In the genomic region with DNA sequence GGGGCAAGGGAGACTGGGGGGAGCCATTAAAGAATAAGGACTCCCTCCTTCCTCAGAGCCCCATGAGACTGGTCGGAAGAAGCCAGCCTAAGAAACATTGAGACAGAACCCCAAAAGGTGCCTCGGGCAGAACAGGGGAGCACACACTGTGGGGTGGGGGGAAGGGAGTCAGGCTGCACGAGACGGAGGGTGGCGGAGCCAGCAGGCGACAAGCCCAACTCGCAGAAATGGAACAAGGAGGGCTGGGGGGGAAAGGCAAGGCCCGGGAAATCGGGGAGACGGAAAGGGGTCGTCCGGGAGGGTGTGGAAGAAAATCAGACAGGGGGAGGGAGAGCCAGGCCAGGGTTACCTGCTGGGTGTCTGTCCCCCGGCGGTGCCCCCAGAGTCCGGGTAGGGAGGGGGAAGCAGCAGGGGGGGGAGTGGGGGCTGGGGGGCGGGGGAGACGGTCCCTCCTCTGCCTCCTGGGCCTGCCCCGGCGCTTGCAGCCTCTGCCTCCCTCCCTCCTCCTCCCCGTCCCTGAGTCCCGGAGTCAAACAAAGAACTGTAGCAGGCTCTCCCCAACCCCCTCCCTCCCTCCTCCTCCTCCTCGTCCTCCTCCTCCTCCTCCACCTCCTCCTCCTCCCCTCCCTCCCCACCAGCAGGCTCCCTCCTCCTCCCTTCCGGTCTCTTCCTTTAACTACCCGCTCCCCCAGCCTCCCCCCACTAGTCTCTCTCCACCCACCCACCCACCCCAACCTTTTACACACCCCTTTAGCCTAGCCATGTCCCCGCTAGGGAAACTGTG, we compare ENCODE assay signal across 8 mouse cellular contexts. TPM values are rescaled to one million over a fixed set of nuclear protein-coding genes. Genes with fewer than 3 reads are reported as not detected.
A peak's percentile ranks its signal among the peaks of the same experiment; 100 is the strongest.
DNase-seq lines count a peak whose midpoint lies in the region; ATAC-seq and TF ChIP-seq lines count a peak whose summit lies in the region.

No protein-coding gene starts in this region.

- peak overlapping the region; percentile 99 for H3K4me2 ChIP-seq in heart, embryonic 13.5 days
- peak overlapping the region; percentile 95 for H3K4me2 ChIP-seq in kidney, postnatal 0 days (ENCODE audit: low read length)

- no peaks in the 10 kb centered on the region for H3K9me3 ChIP-seq in heart, embryonic 13.5 days
- no peaks in the 10 kb centered on the region for H3K9me3 ChIP-seq in kidney, postnatal 0 days (replicated peaks; ENCODE audit: low read length)

- no peak for ATAC-seq in heart, embryonic 13.5 days (ENCODE audit: extremely low read depth, insufficient number of reproducible peaks, low FRiP score, low TSS enrichment)
- no peak for ATAC-seq in kidney, postnatal 0 days (replicated peaks; ENCODE audit: low FRiP score, low read depth)
- no peak for ATAC-seq in monocyte, adult 5-6 weeks (replicated peaks; ENCODE audit: insufficient number of reproducible peaks, low FRiP score, low TSS enrichment, poor library complexity, severe bottlenecking)

- peak overlapping the region; percentile 99 for H3K27ac ChIP-seq in heart, embryonic 13.5 days (replicated peaks)
- H3K27ac ChIP-seq in kidney, postnatal 0 days, result peak overlapping the region; percentile 99
- H3K27ac ChIP-seq in macrophage, result peak overlapping the region; percentile 22

- no peak for TF ChIP-seq CTCF in kidney, postnatal 0 days (IDR thresholded peaks at IDR 0.05; ENCODE audit: low read depth)

- peaks cover 6% of the 10 kb centered on the region for H3K27me3 ChIP-seq in heart, embryonic 13.5 days (replicated peaks)
- no peaks in the 10 kb centered on the region for H3K27me3 ChIP-seq in kidney, postnatal 0 days (ENCODE audit: insufficient read depth, low read length)

- WGBS in heart, embryonic 13.5 days, result 0% methylated on average over 8 of the region's 25 CpGs
- WGBS in kidney, postnatal 0 days, result under 1% methylated on average over 14 of the region's 25 CpGs
- 23% methylated on average over 12 of the region's 25 CpGs for WGBS in macrophage (ENCODE audit: missing documents)

- peak overlapping the region; percentile 85 for H3K4me3 ChIP-seq in heart, embryonic 13.5 days
- peak overlapping the region; percentile 73 for H3K4me3 ChIP-seq in kidney, postnatal 0 days (replicated peaks; ENCODE audit: low read depth, low read length)
- peak overlapping the region; percentile 10; the same call in 1 of the 2 replicates for H3K4me3 ChIP-seq in macrophage (ENCODE audit: inconsistent target)

- H3K4me1 ChIP-seq in heart, embryonic 13.5 days, result peaks cover 80% of the 10 kb centered on the region
- H3K4me1 ChIP-seq in kidney, postnatal 0 days (replicated peaks; ENCODE audit: insufficient read depth, low read length), result peaks cover 45% of the 10 kb centered on the region

- H3K79me2 ChIP-seq in macrophage (ENCODE audit: inconsistent target), result no peaks in the 10 kb centered on the region

- peaks cover 11% of the 10 kb centered on the region for H3K36me3 ChIP-seq in heart, embryonic 13.5 days
- no peaks in the 10 kb centered on the region for H3K36me3 ChIP-seq in kidney, postnatal 0 days (ENCODE audit: insufficient read depth, low read length)
- H3K36me3 ChIP-seq in macrophage (ENCODE audit: inconsistent target), result no peaks in the 10 kb centered on the region

- H3K9ac ChIP-seq in heart, embryonic 13.5 days, result peak overlapping the region; percentile 98
- peak overlapping the region; percentile 90 for H3K9ac ChIP-seq in kidney, postnatal 0 days (ENCODE audit: low read depth, low read length)

- DNase-seq in 3T3-L1 (ENCODE audit: low read depth, low spot score), result peak; percentile 71
- peak; percentile 53 for DNase-seq in CD4-positive helper T cell, adult 2 months (ENCODE audit: low read depth, low spot score)
- peak; percentile 81 to 82 for DNase-seq in cerebellum, postnatal 14 days
- peak; percentile 86 for DNase-seq in kidney, postnatal 0 days (ENCODE audit: low spot score)
- DNase-seq in testis, postnatal 14 days (ENCODE audit: low spot score), result peak; percentile 81

RNA-seq across cellular contexts. Expression of a gene that starts 2.4 kb away (rescaled TPM):
- polyA plus RNA-seq in heart, embryonic 13.5 days (2015; fragmentation: Nextera tagmentation; extraction: Ambion mirVana), result 20.9 and 21.6 TPM in 2 replicates
- 23.2 and 26.8 TPM in 2 replicates for polyA plus RNA-seq in kidney, postnatal 0 days (2015; fragmentation: Nextera tagmentation; extraction: Ambion mirVana)
- total RNA-seq in macrophage (2018; cell fraction: chromatin; rRNA removed), result 100 to 1,000 TPM in 17 of 26 experiments, 10 to 100 TPM in 9; 22.8 to 979 (median 248) TPM
- total RNA-seq in macrophage (2018; cell fraction: cytosol; rRNA removed), result 100 to 1,000 TPM in 4 of 26 experiments, 10 to 100 TPM in 22; 10.2 to 238 (median 34.9) TPM
- 100 to 1,000 TPM in 14 of 26 experiments, 10 to 100 TPM in 12; 16.8 to 645 (median 137) TPM for total RNA-seq in macrophage (2018; cell fraction: nucleus; rRNA removed)
- polyA plus RNA-seq in macrophage (2018), result 4.5 to 15.0 TPM (median 11.0 TPM) in 3 replicates
- 14.3 to 27.5 TPM (median 16.8 TPM) in 3 replicates for total RNA-seq in monocyte, adult 5-6 weeks (2017)

RNA-seq across cellular contexts. Expression of a gene that starts 17.8 kb away (rescaled TPM):
- polyA plus RNA-seq in heart, embryonic 13.5 days (2015; fragmentation: Nextera tagmentation; extraction: Ambion mirVana), result 40.0 and 40.5 TPM in 2 replicates
- polyA plus RNA-seq in kidney, postnatal 0 days (2015; fragmentation: Nextera tagmentation; extraction: Ambion mirVana), result 55.5 and 61.3 TPM in 2 replicates
- 10 to 100 TPM in 7 of 26 experiments, 1 to 10 TPM in 15, under 1 TPM in 3, not detected in 1; 0.46 to 36.3 (median 4.9) TPM for total RNA-seq in macrophage (2018; cell fraction: chromatin; rRNA removed)
- 1 to 10 TPM in 4 of 26 experiments, under 1 TPM in 19, not detected in 3; 0.05 to 1.7 (median 0.34) TPM for total RNA-seq in macrophage (2018; cell fraction: cytosol; rRNA removed)
- 10 to 100 TPM in 6 of 26 experiments, 1 to 10 TPM in 13, under 1 TPM in 1, not detected in 6; 0.36 to 23.4 (median 3.3) TPM for total RNA-seq in macrophage (2018; cell fraction: nucleus; rRNA removed)
- 0.09 TPM in 1 of 3 replicates, not detected in the others for polyA plus RNA-seq in macrophage (2018)
- total RNA-seq in monocyte, adult 5-6 weeks (2017), result 3.1 to 3.8 TPM in 2 of 3 replicates, not detected in the other

RNA-seq across cellular contexts. Expression of a gene that starts 20.4 kb away (rescaled TPM):
- polyA plus RNA-seq in heart, embryonic 13.5 days (2015; fragmentation: Nextera tagmentation; extraction: Ambion mirVana), result 21.2 and 21.5 TPM in 2 replicates
- 16.6 and 19.8 TPM in 2 replicates for polyA plus RNA-seq in kidney, postnatal 0 days (2015; fragmentation: Nextera tagmentation; extraction: Ambion mirVana)
- total RNA-seq in macrophage (2018; cell fraction: chromatin; rRNA removed), result 10 to 100 TPM; 10.2 to 51.5 (median 24.5) TPM
- 10 to 100 TPM; 16.0 to 40.0 (median 24.4) TPM for total RNA-seq in macrophage (2018; cell fraction: cytosol; rRNA removed)
- total RNA-seq in macrophage (2018; cell fraction: nucleus; rRNA removed), result 10 to 100 TPM; 17.0 to 48.9 (median 26.3) TPM
- 25.0 to 35.1 TPM (median 31.3 TPM) in 3 replicates for polyA plus RNA-seq in macrophage (2018)
- 19.2 to 55.3 TPM (median 20.9 TPM) in 3 replicates for total RNA-seq in monocyte, adult 5-6 weeks (2017)

RNA-seq across cellular contexts. Expression of a gene that starts 20.6 kb away (rescaled TPM):
- 135 and 139 TPM in 2 replicates for polyA plus RNA-seq in heart, embryonic 13.5 days (2015; fragmentation: Nextera tagmentation; extraction: Ambion mirVana)
- polyA plus RNA-seq in kidney, postnatal 0 days (2015; fragmentation: Nextera tagmentation; extraction: Ambion mirVana), result 183 and 198 TPM in 2 replicates
- total RNA-seq in macrophage (2018; cell fraction: chromatin; rRNA removed), result 10 to 100 TPM in 1 of 26 experiments, 1 to 10 TPM in 18, not detected in 7; 1.8 to 14.1 (median 4.3) TPM
- 100 to 1,000 TPM in 5 of 26 experiments, 10 to 100 TPM in 21; 63.9 to 111 (median 87.7) TPM for total RNA-seq in macrophage (2018; cell fraction: cytosol; rRNA removed)
- total RNA-seq in macrophage (2018; cell fraction: nucleus; rRNA removed), result 10 to 100 TPM in 19 of 26 experiments, 1 to 10 TPM in 7; 5.4 to 34.6 (median 15.8) TPM
- polyA plus RNA-seq in macrophage (2018), result 60.0 to 104 TPM (median 95.8 TPM) in 3 replicates
- total RNA-seq in monocyte, adult 5-6 weeks (2017), result 51.4 to 93.3 TPM (median 54.6 TPM) in 3 replicates

RNA-seq across cellular contexts. Expression of a gene that starts 46.7 kb away (rescaled TPM):
- 18.0 and 18.8 TPM in 2 replicates for polyA plus RNA-seq in heart, embryonic 13.5 days (2015; fragmentation: Nextera tagmentation; extraction: Ambion mirVana)
- polyA plus RNA-seq in kidney, postnatal 0 days (2015; fragmentation: Nextera tagmentation; extraction: Ambion mirVana), result 38.0 and 42.3 TPM in 2 replicates
- 100 to 1,000 TPM in 25 of 26 experiments, 10 to 100 TPM in 1; 63.9 to 453 (median 249) TPM for total RNA-seq in macrophage (2018; cell fraction: chromatin; rRNA removed)
- total RNA-seq in macrophage (2018; cell fraction: cytosol; rRNA removed), result 10 to 100 TPM; 29.0 to 87.7 (median 51.6) TPM
- total RNA-seq in macrophage (2018; cell fraction: nucleus; rRNA removed), result 100 to 1,000 TPM in 19 of 26 experiments, 10 to 100 TPM in 7; 53.3 to 254 (median 120) TPM
- 43.6 to 105 TPM (median 82.3 TPM) in 3 replicates for polyA plus RNA-seq in macrophage (2018)
- 76.7 to 192 TPM (median 86.2 TPM) in 3 replicates for total RNA-seq in monocyte, adult 5-6 weeks (2017)

Comparison
In these comparisons a context has a peak if more than half of its experiments do, and no peak if none do; other contexts are left out.
1. H3K27ac ChIP-seq: peak in every context shown above with its lines; median percentile 99 in heart, embryonic 13.5 days; 99 in kidney, postnatal 0 days; 22 in macrophage.
2. H3K4me3 ChIP-seq: peak in every context shown above with its lines; median percentile 85 in heart, embryonic 13.5 days; 73 in kidney, postnatal 0 days; 10 in macrophage.
3. RNA of a gene that starts 17.8 kb away (polyA plus RNA-seq): 55.5 to 61.3 TPM in kidney, postnatal 0 days and 40.0 to 40.5 TPM in heart, embryonic 13.5 days; 0.09 TPM in macrophage; every median in the first group is over 10 times any median in the second.
4. Peak in every context shown above with its lines, with median percentiles within 50 percentile points of each other: DNase-seq.